Mouse (Mus musculus) intestine, postnatal 0 days (tissue): ENCODE measurements around the gene Ccdc162. TPM values are rescaled to one million over a fixed set of nuclear protein-coding genes. Genes with fewer than 3 reads are reported as not detected.

Experiments
- ATAC-seq: fragments of 200-750 bp; cut with Nextera tagmentation; 2 replicates; pipeline ENCODE4 v1.8.0; 2017; ENCODE audit warnings: mild to moderate bottlenecking, moderate TSS enrichment, moderate library complexity
- H3K27ac ChIP-seq: fragments of 300-500 bp; sonication (generic); 2 replicates; pipeline ENCODE4 v1.5.1; 2014; ENCODE audit warnings: mild to moderate bottlenecking, low read depth, low read length, moderate library complexity
- H3K27me3 ChIP-seq: fragments of 300-500 bp; sonication (generic); replicated peaks from 2 replicates; pipeline ENCODE4 v1.6.1; 2014; ENCODE audit warnings: low read length, mixed read lengths; ENCODE audit not compliant: control insufficient read depth, insufficient read depth
- H3K36me3 ChIP-seq: fragments of 300-500 bp; sonication (generic); 2 replicates; pipeline ENCODE4 v1.6.1; 2014; ENCODE audit warnings: mild to moderate bottlenecking, moderate library complexity; ENCODE audit not compliant: control insufficient read depth, insufficient read depth
- H3K4me1 ChIP-seq: fragments of 300-500 bp; sonication (generic); replicated peaks from 2 replicates; pipeline ENCODE4 v1.6.1; 2014; ENCODE audit warnings: antibody characterized with exemption, low read length, mixed read lengths; ENCODE audit not compliant: control insufficient read depth, insufficient read depth
- H3K4me2 ChIP-seq: fragments of 300-500 bp; sonication (generic); replicated peaks from 2 replicates; pipeline ENCODE4 v1.6.1; 2014; ENCODE audit warnings: low read depth, mild to moderate bottlenecking, moderate library complexity
- H3K4me3 ChIP-seq: fragments of 300-500 bp; sonication (generic); 2 replicates; pipeline ENCODE4 v1.5.1; 2014; ENCODE audit warnings: low read depth, low read length
- H3K9ac ChIP-seq: fragments of 300-500 bp; sonication (generic); 2 replicates; pipeline ENCODE4 v1.6.1; 2014; ENCODE audit warnings: mild to moderate bottlenecking, low read depth, low read length
- H3K9me3 ChIP-seq: fragments of 300-500 bp; sonication (generic); 2 replicates; pipeline ENCODE4 v1.6.1; 2016; ENCODE audit warnings: mixed run types; ENCODE audit not compliant: control insufficient read depth
- CTCF ChIP-seq: sonication (generic); IDR thresholded peaks from 2 replicates; pipeline ENCODE4 v1.5.1; 2016; ENCODE audit warnings: low read depth, mild to moderate bottlenecking, control low read depth, antibody characterized with exemption, moderate library complexity
- WGBS: fragments of 180-500 bp; shearing (Covaris S2); extraction: QIAGEN DNeasy Blood & Tissue Kit; methylation state at CpG from one replicate; pipeline ENCODE4 v1.1.7; 2014; 5-methylcytosine and 5-hydroxymethylcytosine counted together
- polyA plus RNA-seq: library from polyadenylated mRNA; unstranded; fragments of >200 nt; fragmentation: Nextera tagmentation; extraction: Ambion mirVana; gene quantifications from 2 replicates; pipeline ENCODE4 v1.2.1, GENCODE M21; 2015

The Ccdc162 gene
- polyA plus RNA-seq, 1 experiment from 2014 or later, result 8.3 TPM

DNA sequence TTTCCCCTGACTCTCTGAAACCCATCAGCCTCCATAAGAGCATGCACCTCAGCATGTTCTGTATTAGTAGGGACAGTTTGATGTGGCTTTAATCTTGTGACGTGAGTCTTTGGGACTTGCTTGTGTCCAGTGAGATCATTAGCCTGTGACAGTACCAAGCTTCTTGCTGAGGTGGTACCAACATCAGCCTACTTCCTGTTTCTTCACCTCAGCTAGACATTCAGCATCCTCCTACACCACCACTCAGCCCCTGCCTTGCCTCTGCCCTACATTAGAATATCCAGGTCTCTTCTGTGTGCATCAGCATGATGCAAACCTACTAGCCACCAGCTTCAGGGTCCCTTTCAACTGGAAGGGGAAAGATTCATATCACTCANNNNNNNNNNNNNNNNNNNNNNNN lies 113.8 kb downstream of the Ccdc162 start:
- 91% methylated on average over 1 of the region's 1 CpGs for WGBS
- no peak overlapping the region for H3K9ac ChIP-seq
- no peak overlapping the region for H3K27ac ChIP-seq
- H3K27me3 ChIP-seq, result no peaks in the 10 kb centered on the region
- H3K4me2 ChIP-seq, result no peak overlapping the region
- no peak for ATAC-seq
- no peaks in the 10 kb centered on the region for H3K9me3 ChIP-seq
- TF ChIP-seq CTCF, result no peak
- no peak overlapping the region for H3K4me3 ChIP-seq
- H3K4me1 ChIP-seq, result no peaks in the 10 kb centered on the region
- H3K36me3 ChIP-seq, result no peaks in the 10 kb centered on the region

DNA sequence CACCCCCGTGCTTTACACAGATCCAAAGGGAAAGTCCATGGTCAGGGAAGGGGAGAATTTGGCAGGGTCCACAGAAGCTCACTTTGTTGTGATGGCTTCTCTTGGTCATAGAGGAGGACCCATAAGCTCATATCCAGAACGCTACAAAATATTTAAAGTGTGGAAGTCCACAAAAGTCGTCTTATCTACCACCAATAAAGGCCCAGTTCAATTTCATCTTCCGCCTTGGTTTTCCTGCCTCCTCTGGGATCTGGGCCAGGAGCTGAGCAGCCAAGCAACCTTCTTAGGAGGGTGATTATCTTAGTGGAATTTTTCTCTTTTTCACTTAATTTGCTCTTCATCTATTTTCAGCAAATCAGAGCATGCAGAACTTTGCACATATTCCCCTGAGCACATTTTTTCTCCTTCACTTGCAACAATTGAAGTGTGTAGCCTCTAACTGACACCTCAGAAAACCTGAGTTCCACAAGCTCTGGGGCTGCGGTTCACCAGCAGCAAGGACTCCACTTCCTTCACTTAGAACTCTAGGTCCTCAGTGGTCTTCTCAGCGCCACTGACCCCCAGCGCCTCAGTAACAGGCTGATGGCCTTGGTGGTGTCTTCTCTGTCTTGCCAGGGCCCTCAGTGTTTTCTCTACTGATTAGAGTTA lies 114.4 kb downstream of the Ccdc162 start:
- ATAC-seq, result no peak
- 72% methylated on average over 7 of the region's 7 CpGs for WGBS

DNA sequence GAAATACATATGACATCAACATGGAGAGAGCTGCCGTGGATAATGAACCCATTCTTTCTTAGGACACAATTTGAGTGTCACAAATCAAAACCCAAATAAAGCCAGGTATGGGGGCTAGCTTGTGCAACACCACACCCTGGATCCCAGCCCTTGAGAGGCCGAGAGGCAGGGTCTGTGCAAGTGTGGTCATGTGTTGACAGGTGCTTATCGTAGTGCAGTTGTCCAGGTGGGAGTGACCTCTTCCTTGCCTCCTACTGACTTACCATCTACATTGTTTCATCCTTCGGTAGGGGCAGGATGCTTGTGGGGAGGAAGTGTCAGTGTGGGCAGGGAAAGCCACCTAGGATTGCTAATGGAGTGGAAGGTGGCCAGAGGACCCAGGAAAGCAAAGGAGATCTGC lies 115.1 kb downstream of the Ccdc162 start:
- Histone ChIP-seq H3K9ac (no peak overlapping the region), H3K36me3 (no peaks in the 10 kb centered on the region), H3K4me3 (no peak overlapping the region), H3K4me1 (0 out of 2 replicates have a peak, but pooled peaks cover 4% of the 10 kb centered on the region), H3K4me2 (no peak overlapping the region), H3K27me3 (no peaks in the 10 kb centered on the region), H3K9me3 (no peaks in the 10 kb centered on the region), H3K27ac (no peak overlapping the region)
- 76% methylated on average over 4 of the region's 4 CpGs for WGBS
- no peak for ATAC-seq
- no peak for TF ChIP-seq CTCF

More for the DNA sequence above, 114.4 kb downstream of the Ccdc162 start:
- H3K4me1 ChIP-seq, result 0 out of 2 replicates have a peak, but pooled peaks cover 4% of the 10 kb centered on the region
- H3K27ac ChIP-seq, result no peak overlapping the region
- H3K9me3 ChIP-seq, result no peaks in the 10 kb centered on the region
- H3K4me3 ChIP-seq, result no peak overlapping the region
- H3K27me3 ChIP-seq, result no peaks in the 10 kb centered on the region
- H3K4me2 ChIP-seq, result no peak overlapping the region
- H3K36me3 ChIP-seq, result no peaks in the 10 kb centered on the region
- no peak overlapping the region for H3K9ac ChIP-seq
- TF ChIP-seq CTCF, result no peak

DNA sequence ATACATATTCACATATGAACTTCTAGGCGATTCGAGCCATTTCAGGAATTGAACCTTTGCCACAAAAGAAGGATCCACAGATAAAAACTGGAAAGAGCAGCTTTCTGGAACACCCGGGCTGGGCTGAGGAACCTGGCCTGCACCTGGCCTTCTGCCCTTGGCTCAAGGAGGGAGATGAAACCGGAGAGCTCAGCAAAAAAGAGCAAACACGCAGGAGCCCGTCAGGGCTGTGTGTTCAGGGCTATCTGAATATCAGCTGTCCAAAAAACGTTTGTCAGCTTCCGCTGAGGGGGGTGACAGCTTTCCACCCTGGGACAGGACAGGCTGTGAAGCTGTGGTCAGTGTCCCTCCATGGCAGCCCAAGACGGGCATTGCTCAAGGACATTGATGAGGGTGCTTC lies 117.4 kb downstream of the Ccdc162 start:
- Histone ChIP-seq H3K4me2 (no peak overlapping the region), H3K4me1 (0 out of 2 replicates have a peak, but pooled peaks cover 10% of the 10 kb centered on the region), H3K27me3 (no peaks in the 10 kb centered on the region), H3K9ac (no peak overlapping the region), H3K9me3 (no peaks in the 10 kb centered on the region), H3K4me3 (no peak overlapping the region), H3K27ac (no peak overlapping the region), H3K36me3 (no peaks in the 10 kb centered on the region)
- ATAC-seq, result no peak
- no peak for TF ChIP-seq CTCF
- WGBS, result 61% methylated on average over 9 of the region's 9 CpGs

DNA sequence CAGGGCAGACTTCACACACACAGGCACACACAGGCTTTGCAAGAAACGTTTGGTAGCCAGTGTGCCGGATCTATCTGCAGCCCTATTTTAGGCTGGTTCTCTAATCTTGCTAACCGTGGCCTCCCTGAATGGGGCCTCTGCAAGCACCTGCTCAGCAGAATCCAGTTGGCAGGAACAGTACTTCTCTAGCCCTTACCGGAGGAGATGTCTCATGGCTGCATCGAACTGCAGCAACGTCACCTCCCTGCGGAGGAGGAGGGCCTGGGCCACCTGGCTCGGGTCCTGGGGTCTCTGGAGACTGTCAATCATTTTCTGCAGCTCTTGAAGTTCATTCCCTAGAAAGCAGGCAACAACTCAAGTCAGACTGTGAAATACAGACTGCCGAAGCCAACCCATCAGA lies 118.2 kb downstream of the Ccdc162 start:
- no peaks in the 10 kb centered on the region for H3K36me3 ChIP-seq
- WGBS, result 54% methylated on average over 9 of the region's 9 CpGs
- no peaks in the 10 kb centered on the region for H3K27me3 ChIP-seq
- H3K4me2 ChIP-seq, result no peak overlapping the region
- TF ChIP-seq CTCF, result no peak
- no peak for ATAC-seq
- H3K27ac ChIP-seq, result no peak overlapping the region
- H3K4me1 ChIP-seq, result 0 out of 2 replicates have a peak, but pooled peaks cover 10% of the 10 kb centered on the region
- no peak overlapping the region for H3K4me3 ChIP-seq
- no peak overlapping the region for H3K9ac ChIP-seq
- H3K9me3 ChIP-seq, result no peaks in the 10 kb centered on the region

DNA sequence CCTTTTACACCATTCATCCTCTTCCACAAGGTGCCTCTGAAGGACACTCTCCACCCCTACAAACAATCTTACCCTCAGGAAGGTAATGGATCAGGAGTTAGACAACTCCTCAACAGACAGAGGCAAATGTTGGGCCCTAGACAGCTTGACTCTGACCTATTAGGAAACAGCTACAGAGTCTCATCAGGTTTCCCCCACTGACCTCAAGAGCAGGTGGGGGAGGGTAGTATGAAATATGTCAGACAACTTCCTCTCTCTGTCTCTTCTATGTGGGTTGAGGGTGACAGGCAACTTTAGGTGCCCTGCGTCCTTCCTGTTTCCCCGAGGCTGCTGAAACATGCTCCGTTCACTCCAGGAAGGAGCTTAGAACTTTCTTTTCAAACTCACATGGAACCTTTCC lies 120.9 kb downstream of the Ccdc162 start:
- Histone ChIP-seq H3K4me2 (no peak overlapping the region), H3K4me1 (0 out of 2 replicates have a peak, but pooled peaks cover 10% of the 10 kb centered on the region), H3K9ac (no peak overlapping the region), H3K36me3 (no peaks in the 10 kb centered on the region), H3K27ac (peak overlapping the region; percentile 28; the same call in 1 of the 2 replicates), H3K27me3 (no peaks in the 10 kb centered on the region), H3K9me3 (no peaks in the 10 kb centered on the region), H3K4me3 (no peak overlapping the region)
- 73% methylated on average over 3 of the region's 3 CpGs for WGBS
- TF ChIP-seq CTCF, result no peak
- ATAC-seq, result no peak
